Mouse (Mus musculus) lung, postnatal 0 days (tissue): ENCODE data around the gene Syt7. TPM values are rescaled to one million over a fixed set of nuclear protein-coding genes. Genes with fewer than 3 reads are reported as not detected.

Source experiments
- ATAC-seq: fragments of 200-750 bp; cut with Nextera tagmentation; 2 replicates; pipeline ENCODE4 v1.8.0; 2017; ENCODE audit warnings: moderate library complexity
- DNase-seq: peaks from one replicate; pipeline ENCODE4 v3.0.0-alpha.2; 2016; ENCODE audit warnings: low spot score
- H3K27ac ChIP-seq: fragments of 300-500 bp; sonication (generic); 2 replicates; pipeline ENCODE4 v1.5.1; 2014; ENCODE audit warnings: antibody characterized with exemption, mild to moderate bottlenecking, low read length, mixed read lengths
- H3K27me3 ChIP-seq: fragments of 300-500 bp; sonication (generic); replicated peaks from 2 replicates; pipeline ENCODE4 v1.6.1; 2014; ENCODE audit warnings: low read length, mixed read lengths; ENCODE audit not compliant: insufficient read depth
- H3K36me3 ChIP-seq: fragments of 300-500 bp; sonication (generic); 2 replicates; pipeline ENCODE4 v1.6.1; 2014; ENCODE audit warnings: low read length, mixed read lengths; ENCODE audit not compliant: insufficient read depth
- H3K4me1 ChIP-seq: fragments of 300-500 bp; sonication (generic); 2 replicates; pipeline ENCODE4 v1.6.1; 2014; ENCODE audit warnings: antibody characterized with exemption, low read depth, low read length, mixed read lengths; ENCODE audit not compliant: insufficient read depth
- H3K4me2 ChIP-seq: fragments of 300-500 bp; sonication (generic); replicated peaks from 2 replicates; pipeline ENCODE4 v1.6.1; 2014; ENCODE audit warnings: low read depth, mild to moderate bottlenecking, low read length, moderate library complexity, mixed read lengths
- H3K4me3 ChIP-seq: fragments of 300-500 bp; sonication (generic); 2 replicates; pipeline ENCODE4 v1.5.1; 2014; ENCODE audit warnings: low read depth, low read length
- H3K9ac ChIP-seq: fragments of 300-500 bp; sonication (generic); replicated peaks from 2 replicates; pipeline ENCODE4 v1.6.1; 2014; ENCODE audit warnings: low read depth, mild to moderate bottlenecking
- H3K9me3 ChIP-seq: fragments of 300-500 bp; sonication (generic); 2 replicates; pipeline ENCODE4 v1.6.1; 2016; ENCODE audit warnings: low read length, mixed read lengths
- CTCF ChIP-seq: IDR thresholded peaks from 2 replicates; pipeline ENCODE4 v1.5.1; 2016; ENCODE audit warnings: antibody characterized with exemption, mild to moderate bottlenecking
- EP300 ChIP-seq: IDR thresholded peaks from 2 replicates; pipeline ENCODE4 v1.6.1; 2016; ENCODE audit warnings: antibody characterized with exemption, mild to moderate bottlenecking, control low read depth
- WGBS: fragments of 180-500 bp; shearing (Covaris S2); extraction: QIAGEN DNeasy Blood & Tissue Kit; methylation state at CpG from one replicate; pipeline ENCODE4 v1.1.7; 2014; 5-methylcytosine and 5-hydroxymethylcytosine counted together
- polyA plus RNA-seq: library from polyadenylated mRNA; unstranded; fragments of >200 nt; fragmentation: Nextera tagmentation; extraction: Ambion mirVana; gene quantifications from 2 replicates; pipeline ENCODE4 v1.2.1, GENCODE M21; 2015

Syt7 gene
- polyA plus RNA-seq, 1 experiment from 2014 or later, result 3.0 TPM

DNA sequence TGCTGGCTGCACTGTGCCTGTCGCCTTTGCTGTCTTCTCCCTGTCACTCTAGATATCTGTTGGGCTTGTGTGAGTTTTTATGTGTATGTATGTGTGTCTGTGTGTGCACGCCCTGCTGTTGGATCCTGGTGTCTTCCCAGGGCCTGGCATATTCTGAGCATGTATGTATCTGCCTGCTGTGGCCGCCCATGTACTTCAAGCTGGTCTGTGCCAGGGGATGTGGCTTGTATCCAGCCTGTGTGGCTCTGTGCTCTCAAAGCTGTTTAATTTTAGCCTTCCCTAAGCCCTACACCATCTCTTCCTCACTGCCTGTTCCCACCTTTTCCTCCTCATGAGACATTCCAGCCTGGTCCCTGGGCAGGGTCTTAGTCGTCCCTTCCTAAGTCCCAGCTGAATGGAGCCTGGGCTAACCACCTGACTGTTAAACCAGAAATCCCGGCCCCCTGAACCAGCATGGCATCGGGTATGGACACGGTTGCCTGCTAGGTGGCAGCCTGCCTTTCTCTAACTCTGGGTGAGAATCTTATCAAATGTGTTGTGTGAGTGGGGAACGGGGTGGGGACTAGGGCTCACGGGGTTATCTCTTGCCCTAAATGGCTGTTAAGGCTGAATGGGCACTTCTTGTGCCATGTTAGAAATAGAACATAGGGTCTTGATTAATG, 45.1 kb downstream of the Syt7 start:
- Histone ChIP-seq H3K27ac (no peak overlapping the region), H3K4me3 (no peak overlapping the region), H3K36me3 (no peaks in the 10 kb centered on the region), H3K9me3 (no peaks in the 10 kb centered on the region), H3K9ac (no peak overlapping the region), H3K4me1 (peaks cover 8% of the 10 kb centered on the region; the same call in 1 of the 2 replicates), H3K27me3 (no peaks in the 10 kb centered on the region), H3K4me2 (no peak overlapping the region)
- DNase-seq, result no peak
- WGBS, result 46% methylated on average over 9 of the region's 9 CpGs
- no peak for ATAC-seq
- TF ChIP-seq EP300 (no peak), CTCF (no peak)

DNA sequence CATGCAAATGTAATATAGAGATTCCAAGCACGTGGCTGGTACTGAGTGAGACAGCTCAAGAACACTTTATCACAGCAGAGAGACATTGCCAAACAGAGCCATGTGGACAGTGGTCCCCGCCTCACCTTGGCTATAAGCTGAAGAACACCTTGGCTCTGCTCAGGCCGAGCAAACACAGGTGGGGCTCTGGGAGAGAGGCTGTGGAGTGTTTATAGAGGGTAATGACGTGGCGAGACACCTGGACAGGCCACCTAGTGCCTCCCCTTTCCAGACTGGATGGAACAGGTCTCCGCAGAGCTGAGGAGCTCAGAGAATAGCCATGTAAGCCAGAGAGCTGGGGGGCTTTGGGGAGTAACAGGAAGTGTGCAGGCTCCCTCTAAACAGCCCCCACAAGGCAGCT, 46.0 kb downstream of the Syt7 start:
- Histone ChIP-seq H3K27me3 (no peaks in the 10 kb centered on the region), H3K9ac (no peak overlapping the region), H3K4me1 (peaks cover 5% of the 10 kb centered on the region; the same call in 1 of the 2 replicates), H3K4me2 (peak overlapping the region; percentile 28), H3K9me3 (no peaks in the 10 kb centered on the region), H3K4me3 (no peak overlapping the region), H3K36me3 (no peaks in the 10 kb centered on the region), H3K27ac (peak overlapping the region; percentile 81)
- WGBS, result 44% methylated on average over 6 of the region's 6 CpGs
- peak; percentile 96 for ATAC-seq
- peak; percentile 92 for DNase-seq
- TF ChIP-seq CTCF, result no peak
- peak; percentile 74 for TF ChIP-seq EP300

DNA sequence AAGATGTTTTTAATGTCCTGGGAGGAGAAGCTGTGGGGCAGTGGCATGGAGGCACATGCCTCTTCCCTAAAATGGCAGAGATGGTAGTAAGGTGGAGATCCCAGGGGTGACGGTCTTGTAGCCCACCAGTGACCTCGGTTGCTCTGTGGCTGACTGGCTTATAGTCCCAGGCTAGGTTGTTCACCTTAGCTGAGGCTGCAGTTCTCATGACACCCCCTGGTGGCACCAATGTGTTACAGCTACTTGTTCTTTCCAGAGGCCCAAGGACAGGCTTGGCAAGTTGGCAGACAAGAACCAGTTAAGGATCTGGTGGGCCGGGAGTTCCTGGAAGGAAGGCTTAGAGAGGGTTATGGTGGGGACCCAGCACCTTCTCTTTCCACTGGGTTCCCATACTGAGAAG, 47.0 kb downstream of the Syt7 start:
- Histone ChIP-seq H3K9me3 (no peaks in the 10 kb centered on the region), H3K4me2 (peak overlapping the region; percentile 28; the same call in 1 of the 2 replicates), H3K36me3 (no peaks in the 10 kb centered on the region), H3K4me3 (no peak overlapping the region), H3K27me3 (no peaks in the 10 kb centered on the region), H3K9ac (no peak overlapping the region), H3K4me1 (0 out of 2 replicates have a peak, but pooled peaks cover 5% of the 10 kb centered on the region), H3K27ac (peak overlapping the region; percentile 81; the same call in 1 of the 2 replicates)
- peak; percentile 86 for DNase-seq
- TF ChIP-seq CTCF, result peak; percentile 94
- TF ChIP-seq EP300, result no peak
- ATAC-seq, result peak; percentile 18; the same call in 1 of the 2 replicates
- 27% methylated on average over 3 of the region's 3 CpGs for WGBS

DNA sequence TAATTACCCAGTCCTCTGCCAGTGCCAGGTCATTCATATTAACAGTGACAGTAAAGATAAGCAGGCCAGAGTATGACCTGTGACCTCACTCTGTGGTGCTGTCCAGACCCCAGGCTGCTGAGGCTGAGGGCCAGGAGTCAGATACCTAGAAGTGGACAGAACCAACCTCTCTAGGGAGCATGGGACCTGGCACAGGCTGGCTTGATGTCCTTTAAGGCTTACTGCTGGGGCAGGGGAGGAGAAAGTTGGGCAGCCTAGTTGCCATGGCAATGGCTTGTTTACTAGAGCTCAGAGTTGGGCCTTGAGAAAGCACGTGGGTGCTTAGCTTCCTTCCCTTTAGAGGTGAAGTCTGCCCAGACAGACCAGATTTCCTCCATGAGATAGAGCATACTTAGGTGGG, 47.8 kb downstream of the Syt7 start:
- ATAC-seq (0 out of 2 replicates have a peak, but pooled peaks have one; percentile 8), DNase-seq (peak; percentile 63)
- WGBS, result 9% methylated on average over 1 of the region's 1 CpGs
- TF ChIP-seq EP300, result no peak
- no peak for TF ChIP-seq CTCF
- H3K9me3 ChIP-seq, result no peaks in the 10 kb centered on the region
- no peak overlapping the region for H3K9ac ChIP-seq
- H3K4me1 ChIP-seq, result 0 out of 2 replicates have a peak, but pooled peaks cover 5% of the 10 kb centered on the region
- H3K4me2 ChIP-seq, result no peak overlapping the region
- no peaks in the 10 kb centered on the region for H3K27me3 ChIP-seq
- H3K36me3 ChIP-seq, result no peaks in the 10 kb centered on the region
- no peak overlapping the region for H3K27ac ChIP-seq
- H3K4me3 ChIP-seq, result no peak overlapping the region

DNA sequence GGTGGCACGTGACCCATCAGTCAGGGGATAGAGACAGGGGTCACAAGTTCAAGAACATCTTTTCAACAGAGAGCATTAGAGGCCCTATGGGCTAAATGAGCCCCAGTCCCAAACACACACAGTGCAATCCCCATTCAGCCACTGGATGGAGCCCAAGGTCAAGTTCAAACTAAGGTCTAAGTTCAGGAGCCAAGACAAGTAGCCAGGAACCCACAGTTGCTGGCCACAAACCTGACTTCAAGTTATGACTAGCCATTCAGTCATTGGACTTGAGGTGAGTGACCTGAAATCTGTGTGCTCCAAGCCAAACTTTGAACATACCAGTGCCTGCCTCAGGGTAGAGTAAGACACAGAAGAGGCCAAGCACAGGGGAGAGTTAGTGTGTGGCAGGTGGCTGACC, 48.6 kb downstream of the Syt7 start:
- DNase-seq, result no peak
- no peak overlapping the region for H3K4me3 ChIP-seq
- H3K27ac ChIP-seq, result no peak overlapping the region
- TF ChIP-seq EP300 (no peak), CTCF (peak; percentile 56)
- no peaks in the 10 kb centered on the region for H3K27me3 ChIP-seq
- H3K9me3 ChIP-seq, result no peaks in the 10 kb centered on the region
- H3K4me2 ChIP-seq, result no peak overlapping the region
- ATAC-seq, result no peak
- WGBS, result 53% methylated on average over 1 of the region's 1 CpGs
- H3K9ac ChIP-seq, result no peak overlapping the region
- no peaks in the 10 kb centered on the region for H3K36me3 ChIP-seq
- H3K4me1 ChIP-seq, result 0 out of 2 replicates have a peak, but pooled peaks cover 5% of the 10 kb centered on the region

DNA sequence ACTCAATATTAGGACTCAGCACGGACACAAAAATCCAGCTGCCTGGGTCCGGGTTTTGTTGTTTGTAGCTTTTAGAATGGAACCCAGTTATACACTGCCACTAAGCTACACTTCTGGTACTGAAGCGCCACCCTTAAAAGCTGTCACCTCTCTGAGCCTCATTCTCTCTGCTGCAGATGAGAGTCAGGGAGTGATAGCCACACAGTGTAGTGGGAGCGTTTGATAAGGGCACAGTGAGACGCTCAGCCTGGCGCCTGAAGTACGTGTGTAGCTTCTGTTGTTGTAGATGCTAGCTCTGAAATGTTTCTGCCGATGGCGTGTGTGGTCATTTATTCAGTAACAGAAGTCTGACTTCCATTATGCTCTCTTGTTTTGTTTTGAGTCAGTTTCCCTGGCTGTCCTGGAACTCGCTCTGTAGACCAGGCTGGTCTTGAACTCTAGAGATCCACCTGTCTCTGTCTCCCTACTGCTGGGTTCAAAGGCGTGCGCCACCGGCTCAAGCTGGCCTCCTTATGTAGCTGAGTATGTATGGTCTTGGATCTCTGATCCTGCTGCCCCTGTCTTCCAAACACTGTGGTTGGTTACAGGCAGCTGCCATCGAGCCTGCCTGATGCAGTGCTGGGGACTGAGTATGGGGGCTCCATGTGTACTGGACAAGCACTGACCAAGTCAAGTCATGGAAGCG, 55.9 kb downstream of the Syt7 start:
- 87% methylated on average over 15 of the region's 15 CpGs for WGBS
- DNase-seq, result no peak
- Histone ChIP-seq H3K4me1 (no peaks in the 10 kb centered on the region), H3K27ac (no peak overlapping the region), H3K4me3 (no peak overlapping the region), H3K9ac (no peak overlapping the region), H3K36me3 (no peaks in the 10 kb centered on the region; the same call in 1 of the 2 replicates), H3K4me2 (no peak overlapping the region), H3K27me3 (no peaks in the 10 kb centered on the region), H3K9me3 (no peaks in the 10 kb centered on the region)
- TF ChIP-seq CTCF, result no peak
- no peak for TF ChIP-seq EP300
- no peak for ATAC-seq
